Mouse (Mus musculus): ENCODE measurements at regions not wholly inside any gene's neighbourhood (a gene's known extent, or its start where the extent isn't known, plus 50 kb on each side); places are given as distances from the start of the nearest gene placed in this dataset.

DNA sequence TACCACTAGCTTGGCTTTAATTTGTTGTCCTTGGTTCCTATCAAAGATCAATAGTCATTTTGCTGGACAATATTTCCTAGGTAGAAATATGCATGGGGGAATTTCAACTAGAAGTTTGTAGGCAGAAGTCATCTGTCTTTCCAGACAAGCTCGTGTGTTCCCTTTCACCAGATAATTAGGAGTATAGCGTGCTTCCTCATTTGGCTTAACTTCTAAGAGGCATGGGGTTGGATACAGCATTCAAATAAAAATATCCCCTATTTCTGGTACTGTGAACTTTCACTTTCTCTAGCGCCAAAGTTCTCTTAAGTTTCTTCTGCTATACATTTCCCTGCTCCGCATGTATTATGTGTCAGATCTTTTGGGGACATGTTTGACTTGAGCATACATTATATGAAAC lies 200.7 kb upstream of the Prdm1 start:
- peak; percentile 34 for DNase-seq (ENCODE audit: low read depth, low spot score)
- Histone ChIP-seq H3K27me3 (ENCODE audit: control insufficient read depth in 1 of 2, insufficient read depth in 2 of 2, low read length in 2 of 2) (no peaks in the 10 kb centered on the region), H3K36me3 (ENCODE audit: control insufficient read depth in 1 of 2, insufficient read depth in 2 of 2, low read length in 2 of 2) (peaks cover 0 to 9% of the 10 kb centered on the region in 2 experiments; a peak in 2 of 4 replicates), H3K4me1 (ENCODE audit: control insufficient read depth in 1 of 2, insufficient read depth in 2 of 2, low read length in 2 of 2) (peaks cover 4 to 6% of the 10 kb centered on the region in 2 experiments; a peak in 3 of 4 replicates), H3K4me3 (ENCODE audit: control insufficient read depth in 1 of 2, insufficient read depth in 1 of 2, low read depth in 2 of 2, low read length in 2 of 2) (no peak overlapping the region), H3K79me2 (ENCODE audit: control insufficient read depth, insufficient read depth, low read length, poor library complexity) (no peaks in the 10 kb centered on the region), H3K27ac (ENCODE audit: control insufficient read depth, low read depth, low read length) (no peak overlapping the region), H3K9me3 (replicated peaks; ENCODE audit: insufficient read depth, low read length) (no peaks in the 10 kb centered on the region), H3K9ac (ENCODE audit: control insufficient read depth, low read depth, low read length, poor library complexity, severe bottlenecking) (no peak overlapping the region)
- TF ChIP-seq E2F4 (IDR thresholded peaks at IDR 0.05; ENCODE audit: borderline replicate concordance, low read depth, low read length) (no peak), TAL1 (IDR thresholded peaks at IDR 0.05; ENCODE audit: low read length) (no peak), SMC3 (IDR thresholded peaks at IDR 0.05; ENCODE audit: low read depth, low read length) (no peak), SIN3A (IDR thresholded peaks at IDR 0.05; ENCODE audit: low read length) (no peak), USF1 (IDR thresholded peaks at IDR 0.05; ENCODE audit: low read depth, low read length) (no peak), TBP (IDR thresholded peaks at IDR 0.05; ENCODE audit: low read depth, low read length) (no peak), GATA1 (IDR thresholded peaks at IDR 0.05; ENCODE audit: low read depth, low read length) (no peak), CHD1 (IDR thresholded peaks at IDR 0.05; ENCODE audit: low read depth, low read length) (no peak), RAD21 (IDR thresholded peaks at IDR 0.05; ENCODE audit: low read depth, low read length) (no peak), ETS1 (IDR thresholded peaks at IDR 0.05; ENCODE audit: low read depth, low read length) (no peak), MYB (IDR thresholded peaks at IDR 0.05; ENCODE audit: low read depth, low read length) (no peak), MEF2A (IDR thresholded peaks at IDR 0.05; ENCODE audit: extremely low read depth, insufficient replicate concordance, low read depth, low read length, poor library complexity, severe bottlenecking) (no peak), TCF12 (IDR thresholded peaks at IDR 0.05; ENCODE audit: low read depth, low read length) (no peak), RCOR1 (IDR thresholded peaks at IDR 0.05; ENCODE audit: low read depth, low read length) (no peak), MAZ (IDR thresholded peaks at IDR 0.05; ENCODE audit: low read depth, low read length) (no peak), POLR2AphosphoS5 (IDR thresholded peaks at IDR 0.05; ENCODE audit: borderline replicate concordance, low read depth, low read length) (no peak), CTCF (IDR thresholded peaks at IDR 0.05 in 2 of 3, conservative IDR thresholded peaks at IDR 0.05 in 1 of 3; ENCODE audit: control insufficient read depth in 1 of 3, insufficient read depth in 1 of 3, low read depth in 2 of 3, low read length in 3 of 3, poor library complexity in 1 of 3, severe bottlenecking in 1 of 3) (no peak)

DNA sequence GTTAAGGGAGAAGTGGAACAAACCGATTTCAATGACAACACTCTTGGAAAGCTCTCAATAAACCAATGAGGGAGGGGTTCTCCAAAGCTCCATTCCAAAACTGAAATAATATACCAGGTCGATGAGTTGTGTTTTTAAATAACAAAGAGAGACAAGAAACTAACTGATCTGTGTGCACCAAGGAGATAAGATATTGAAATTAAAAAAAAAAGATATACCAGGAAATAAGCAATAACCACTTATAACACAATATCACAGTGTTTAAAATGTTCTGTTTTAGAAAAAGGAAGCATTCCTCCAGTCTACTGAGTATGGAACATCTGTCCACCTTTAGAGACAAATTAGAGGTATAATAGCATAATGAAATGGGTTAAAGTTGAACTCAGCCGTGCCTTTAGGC lies 196.3 kb upstream of the Prdm1 start:
- Histone ChIP-seq H3K9ac (ENCODE audit: control insufficient read depth, low read depth, low read length, poor library complexity, severe bottlenecking) (no peak overlapping the region), H3K27me3 (ENCODE audit: control insufficient read depth in 1 of 2, insufficient read depth in 2 of 2, low read length in 2 of 2) (no peaks in the 10 kb centered on the region), H3K4me3 (ENCODE audit: control insufficient read depth in 1 of 2, insufficient read depth in 1 of 2, low read depth in 2 of 2, low read length in 2 of 2) (no peak overlapping the region), H3K9me3 (replicated peaks; ENCODE audit: insufficient read depth, low read length) (no peaks in the 10 kb centered on the region), H3K27ac (ENCODE audit: control insufficient read depth, low read depth, low read length) (0 out of 2 replicates have a peak overlapping the region, but pooled peaks have one; percentile 7), H3K79me2 (ENCODE audit: control insufficient read depth, insufficient read depth, low read length, poor library complexity) (no peaks in the 10 kb centered on the region), H3K4me1 (ENCODE audit: control insufficient read depth in 1 of 2, insufficient read depth in 2 of 2, low read length in 2 of 2) (peaks cover 6% of the 10 kb centered on the region in 2 experiments; a peak in 3 of 4 replicates), H3K36me3 (ENCODE audit: control insufficient read depth in 1 of 2, insufficient read depth in 2 of 2, low read length in 2 of 2) (peaks cover 0 to 10% of the 10 kb centered on the region in 2 experiments; a peak in 2 of 4 replicates)
- TF ChIP-seq GATA1 (IDR thresholded peaks at IDR 0.05; ENCODE audit: low read depth, low read length) (peak; percentile 51; the same call in 1 of the 2 replicates), ETS1 (IDR thresholded peaks at IDR 0.05; ENCODE audit: low read depth, low read length) (no peak), NRF1 (IDR thresholded peaks at IDR 0.05; ENCODE audit: insufficient read depth, low read depth, low read length, poor library complexity, severe bottlenecking) (no peak), HCFC1 (IDR thresholded peaks at IDR 0.05; ENCODE audit: low read depth, low read length) (no peak), MEF2A (IDR thresholded peaks at IDR 0.05; ENCODE audit: extremely low read depth, insufficient replicate concordance, low read depth, low read length, poor library complexity, severe bottlenecking) (no peak), MXI1 (IDR thresholded peaks at IDR 0.05; ENCODE audit: low read depth, low read length) (no peak), EP300 (IDR thresholded peaks at IDR 0.05; ENCODE audit: low read depth in 1 of 2, low read length in 2 of 2) (peak; percentile 43 to 66; a peak in 2 of 4 replicates), CTCF (IDR thresholded peaks at IDR 0.05 in 2 of 3, conservative IDR thresholded peaks at IDR 0.05 in 1 of 3; ENCODE audit: control insufficient read depth in 1 of 3, insufficient read depth in 1 of 3, low read depth in 2 of 3, low read length in 3 of 3, poor library complexity in 1 of 3, severe bottlenecking in 1 of 3) (no peak), GABPA (IDR thresholded peaks at IDR 0.05; ENCODE audit: low read depth, low read length) (no peak), ELF1 (IDR thresholded peaks at IDR 0.05; ENCODE audit: low read depth, low read length) (no peak), USF2 (IDR thresholded peaks at IDR 0.05; ENCODE audit: borderline replicate concordance in 1 of 2, insufficient read depth in 1 of 2, low read depth in 1 of 2, low read length in 2 of 2) (no peak), USF1 (IDR thresholded peaks at IDR 0.05; ENCODE audit: low read depth, low read length) (no peak), ZNF384 (IDR thresholded peaks at IDR 0.05; ENCODE audit: low read depth, low read length) (peak; percentile 56), MYB (IDR thresholded peaks at IDR 0.05; ENCODE audit: low read depth, low read length) (no peak), ZC3H11A (IDR thresholded peaks at IDR 0.05; ENCODE audit: low read depth, low read length) (no peak)
- DNase-seq (ENCODE audit: low read depth, low spot score), result peak; percentile 9

Measured in MEL (cell line).